Mouse (Mus musculus) liver, adult 2 months (tissue): ENCODE data around the gene Thbs4. TPM values are rescaled to one million over a fixed set of nuclear protein-coding genes. Genes with fewer than 3 reads are reported as not detected.

Source experiments
- DNase-seq: peaks from one replicate; pipeline ENCODE4 v3.0.0-alpha.2; 2011; ENCODE audit warnings: low read depth, low spot score; ENCODE audit errors: extremely low read depth
- H3K27ac ChIP-seq: fragments of 200-500 bp; replicated peaks from 2 replicates; pipeline ENCODE4 v1.5.1; 2012; ENCODE audit warnings: low read depth, mild to moderate bottlenecking, control low read depth, inconsistent platforms, low read length; ENCODE audit not compliant: insufficient read depth
- H3K27me3 ChIP-seq: fragments of 200-500 bp; 2 replicates; pipeline ENCODE4 v1.6.1; 2012; ENCODE audit warnings: mild to moderate bottlenecking, moderate library complexity, low read length, inconsistent platforms; ENCODE audit not compliant: control insufficient read depth, insufficient read depth
- H3K36me3 ChIP-seq: fragments of 200-500 bp; 2 replicates; pipeline ENCODE4 v1.6.1; 2012; ENCODE audit warnings: low read length, inconsistent platforms; ENCODE audit not compliant: control insufficient read depth, insufficient read depth
- H3K4me1 ChIP-seq: fragments of 200-500 bp; 2 replicates; pipeline ENCODE4 v1.6.1; 2011; ENCODE audit warnings: low read length; ENCODE audit not compliant: control insufficient read depth, insufficient read depth
- H3K4me3 ChIP-seq: fragments of 200-500 bp; 2 replicates; pipeline ENCODE4 v1.5.1; 2011; ENCODE audit warnings: low read depth, mild to moderate bottlenecking, control low read depth, low read length, moderate library complexity; ENCODE audit not compliant: insufficient read depth
- H3K79me2 ChIP-seq: fragments of 200-500 bp; 2 replicates; pipeline ENCODE4 v1.6.1; 2012; ENCODE audit warnings: inconsistent platforms, mild to moderate bottlenecking, low read length, moderate library complexity; ENCODE audit not compliant: control insufficient read depth, insufficient read depth
- H3K9ac ChIP-seq: fragments of 200-500 bp; 2 replicates; pipeline ENCODE4 v1.6.1; 2012; ENCODE audit warnings: low read depth, mild to moderate bottlenecking, control low read depth, inconsistent platforms, low read length
- CTCF ChIP-seq: fragments of 200-500 bp; IDR thresholded peaks from 2 replicates; pipeline ENCODE4 v1.5.1; 2011; ENCODE audit warnings: low read depth, low read length, control low read depth
- POLR2A ChIP-seq: fragments of 200-500 bp; IDR thresholded peaks from 2 replicates; pipeline ENCODE4 v1.6.1; 2011; ENCODE audit warnings: low read length, control low read depth; ENCODE audit not compliant: insufficient read depth; ENCODE audit errors: extremely low read depth
- WGBS: fragments of 180-500 bp; shearing (Covaris S2); methylation state at CpG from one replicate; pipeline ENCODE4 v1.1.7; 2018; 5-methylcytosine and 5-hydroxymethylcytosine counted together
- polyA plus RNA-seq: library from polyadenylated mRNA; depleted of rRNA; stranded (reverse); fragments of >200 nt; gene quantifications from 2 replicates; pipeline ENCODE4 v1.2.3, GENCODE M21; 2012
- total RNA-seq: library from RNA; depleted of rRNA; stranded (reverse); fragments of >200 nt; gene quantifications from 2 replicates; pipeline ENCODE4 v1.2.3, GENCODE M21; 2014

Thbs4 gene
- total and polyA plus RNA-seq, 2 experiments: 0.04 to 0.09 TPM

- no peak overlapping the region for H3K27ac ChIP-seq
- no peak overlapping the region for H3K9ac ChIP-seq
- H3K27me3 ChIP-seq: no peaks in the 10 kb centered on the region
- no peaks in the 10 kb centered on the region for H3K4me1 ChIP-seq
- 78% methylated on average over 1 of the region's 1 CpGs for WGBS
- TF ChIP-seq POLR2A: no peak
- TF ChIP-seq CTCF: no peak
- no peaks in the 10 kb centered on the region for H3K36me3 ChIP-seq
- H3K4me3 ChIP-seq: no peak overlapping the region
- DNase-seq: no peak
- H3K79me2 ChIP-seq: no peaks in the 10 kb centered on the region
Measured at GRCm38 (mm10) chr13:92735693-92736092, 58.9 kb downstream of the Thbs4 start.

- DNase-seq: no peak
- Histone ChIP-seq H3K4me3 (no peak overlapping the region), H3K27ac (no peak overlapping the region), H3K27me3 (no peaks in the 10 kb centered on the region), H3K36me3 (no peaks in the 10 kb centered on the region), H3K4me1 (no peaks in the 10 kb centered on the region), H3K9ac (no peak overlapping the region), H3K79me2 (no peaks in the 10 kb centered on the region)
- TF ChIP-seq POLR2A (no peak), CTCF (no peak)
- WGBS: 93% methylated on average over 11 of the region's 11 CpGs
Measured at GRCm38 (mm10) chr13:92733741-92734140, 60.9 kb downstream of the Thbs4 start.

GRCm38 (mm10) chr13:92733252-92733651 is 61.4 kb downstream of the Thbs4 start:
- Histone ChIP-seq H3K27ac (no peak overlapping the region), H3K36me3 (no peaks in the 10 kb centered on the region), H3K9ac (no peak overlapping the region), H3K27me3 (no peaks in the 10 kb centered on the region), H3K79me2 (no peaks in the 10 kb centered on the region), H3K4me1 (no peaks in the 10 kb centered on the region), H3K4me3 (no peak overlapping the region)
- TF ChIP-seq POLR2A: no peak
- peak; percentile 73 for TF ChIP-seq CTCF
- no peak for DNase-seq
- 43% methylated on average over 9 of the region's 9 CpGs for WGBS

GRCm38 (mm10) chr13:92732836-92733235 is 61.8 kb downstream of the Thbs4 start:
- WGBS: 87% methylated on average over 5 of the region's 5 CpGs
- TF ChIP-seq CTCF (no peak), POLR2A (no peak)

GRCm38 (mm10) chr13:92731811-92732210 is 62.8 kb downstream of the Thbs4 start:
- no peak overlapping the region for H3K4me3 ChIP-seq
- H3K27me3 ChIP-seq: no peaks in the 10 kb centered on the region
- H3K27ac ChIP-seq: no peak overlapping the region
- no peaks in the 10 kb centered on the region for H3K4me1 ChIP-seq
- whole genome bisulfite sequencing: 84% methylated on average over 6 of the region's 6 CpGs
- H3K36me3 ChIP-seq: no peaks in the 10 kb centered on the region
- TF ChIP-seq CTCF (no peak), POLR2A (no peak)
- no peak for DNase-seq
- no peak overlapping the region for H3K9ac ChIP-seq
- H3K79me2 ChIP-seq: no peaks in the 10 kb centered on the region

More at GRCm38 (mm10) chr13:92732836-92733235, 61.8 kb downstream of the Thbs4 start:
- Histone ChIP-seq H3K27me3 (no peaks in the 10 kb centered on the region), H3K4me3 (no peak overlapping the region), H3K36me3 (no peaks in the 10 kb centered on the region), H3K79me2 (no peaks in the 10 kb centered on the region), H3K9ac (no peak overlapping the region), H3K4me1 (no peaks in the 10 kb centered on the region), H3K27ac (no peak overlapping the region)
- no peak for DNase-seq

GRCm38 (mm10) chr13:92729811-92730210 is 64.8 kb downstream of the Thbs4 start:
- WGBS: 70% methylated on average over 13 of the region's 13 CpGs
- DNase-seq: no peak
- no peak overlapping the region for H3K4me3 ChIP-seq
- no peaks in the 10 kb centered on the region for H3K79me2 ChIP-seq
- no peak for TF ChIP-seq CTCF
- TF ChIP-seq POLR2A: no peak
- H3K27ac ChIP-seq: no peak overlapping the region
- H3K9ac ChIP-seq: no peak overlapping the region
- no peaks in the 10 kb centered on the region for H3K27me3 ChIP-seq
- H3K4me1 ChIP-seq: no peaks in the 10 kb centered on the region
- H3K36me3 ChIP-seq: no peaks in the 10 kb centered on the region
